Mouse (Mus musculus) brain, adult 2 months (tissue): ENCODE results near the gene Epp13.
A peak's percentile ranks its signal among the peaks of the same experiment; 100 is the strongest.
"Not testable (repeated sequence)": the region's sequence is repeated elsewhere in the genome, so short reads cannot be mapped to it uniquely, and the experiment has no call there.

Experiments used
- DNase-seq: peaks from one replicate; pipeline ENCODE4 v3.0.0; 2011; ENCODE audit warnings: low read depth, low spot score

Gene Epp13

GRCm38 (mm10) chr7:6252410-6252809 lies at the start of gene Epp13:
TSS of gene Epp13 (plus strand) at chr7:6252710.
- no peak for DNase-seq

GRCm38 (mm10) chr7:6204200-6204599 lies 48.3 kb upstream of the Epp13 start:
- no peak for DNase-seq

- peak; percentile 31 for DNase-seq
These were observed 39.4 kb upstream of the Epp13 start for GRCm38 (mm10) chr7:6213144-6213543.

GRCm38 (mm10) chr7:6214691-6215090 lies 37.8 kb upstream of the Epp13 start:
- not testable (repeated sequence) for DNase-seq

GRCm38 (mm10) chr7:6220147-6220546 lies 32.4 kb upstream of the Epp13 start:
- no peak for DNase-seq

- no peak for DNase-seq
These were observed 30.5 kb upstream of the Epp13 start, which contains the start of gene Zscan5b for GRCm38 (mm10) chr7:6221978-6222377. TSS of gene Zscan5b (plus strand) at chr7:6222278.

- DNase-seq, result peak; percentile 67
These were observed 24.0 kb upstream of the Epp13 start for GRCm38 (mm10) chr7:6228491-6228890.

GRCm38 (mm10) chr7:6239787-6240186 lies 12.7 kb upstream of the Epp13 start:
- no peak for DNase-seq

- peak; percentile 64 for DNase-seq
These were observed 11.6 kb upstream of the Epp13 start for GRCm38 (mm10) chr7:6240841-6241425.

GRCm38 (mm10) chr7:6244361-6245292 lies 7.9 kb upstream of the Epp13 start:
- no peak for DNase-seq

- DNase-seq, result no peak
These were observed 1.9 kb downstream of the Epp13 start for GRCm38 (mm10) chr7:6254451-6254850.

GRCm38 (mm10) chr7:6257386-6257785 lies 4.9 kb downstream of the Epp13 start:
- no peak for DNase-seq

GRCm38 (mm10) chr7:6258232-6259220 lies 6.0 kb downstream of the Epp13 start:
- peak; percentile 32 for DNase-seq

- DNase-seq, result not testable (repeated sequence)
These were observed 7.5 kb downstream of the Epp13 start for GRCm38 (mm10) chr7:6260004-6260403.

GRCm38 (mm10) chr7:6262120-6262519 lies 9.6 kb downstream of the Epp13 start:
- DNase-seq, result no peak

- DNase-seq, result no peak
These were observed 10.5 kb downstream of the Epp13 start for GRCm38 (mm10) chr7:6262984-6263383.

GRCm38 (mm10) chr7:6265695-6266094 lies 13.2 kb downstream of the Epp13 start:
- peak; percentile 9 for DNase-seq

- DNase-seq, result no peak
These were observed 25.4 kb downstream of the Epp13 start for GRCm38 (mm10) chr7:6277906-6278305.

- peak; percentile 93 for DNase-seq
These were observed 30.2 kb downstream of the Epp13 start for GRCm38 (mm10) chr7:6282749-6283148.

- peak; percentile 96 for DNase-seq
These were observed 31.1 kb downstream of the Epp13 start for GRCm38 (mm10) chr7:6283451-6284075.

GRCm38 (mm10) chr7:6284442-6285012 lies 32.0 kb downstream of the Epp13 start:
- no peak for DNase-seq
